Mouse (Mus musculus): ENCODE results near the gene C2cd5.

- TF ChIP-seq POLR2A (IDR thresholded peaks at IDR 0.05; ENCODE audit: extremely low read depth, insufficient read depth, low read length) (no peak), CTCF (IDR thresholded peaks at IDR 0.05; ENCODE audit: extremely low read depth, insufficient read depth, low read length) (no peak)
Observed at GRCm38 (mm10) chr6:143137341-143137740, 37.4 kb upstream of the C2cd5 start.
